Mouse (Mus musculus) left cerebral cortex, adult 11 months (tissue): Measurements from ENCODE around the gene Fbxo39.

Source experiments
- DNase-seq: peaks from one replicate; pipeline ENCODE4 v3.0.0; 2022; ENCODE audit warnings: low spot score

Fbxo39 gene

DNA sequence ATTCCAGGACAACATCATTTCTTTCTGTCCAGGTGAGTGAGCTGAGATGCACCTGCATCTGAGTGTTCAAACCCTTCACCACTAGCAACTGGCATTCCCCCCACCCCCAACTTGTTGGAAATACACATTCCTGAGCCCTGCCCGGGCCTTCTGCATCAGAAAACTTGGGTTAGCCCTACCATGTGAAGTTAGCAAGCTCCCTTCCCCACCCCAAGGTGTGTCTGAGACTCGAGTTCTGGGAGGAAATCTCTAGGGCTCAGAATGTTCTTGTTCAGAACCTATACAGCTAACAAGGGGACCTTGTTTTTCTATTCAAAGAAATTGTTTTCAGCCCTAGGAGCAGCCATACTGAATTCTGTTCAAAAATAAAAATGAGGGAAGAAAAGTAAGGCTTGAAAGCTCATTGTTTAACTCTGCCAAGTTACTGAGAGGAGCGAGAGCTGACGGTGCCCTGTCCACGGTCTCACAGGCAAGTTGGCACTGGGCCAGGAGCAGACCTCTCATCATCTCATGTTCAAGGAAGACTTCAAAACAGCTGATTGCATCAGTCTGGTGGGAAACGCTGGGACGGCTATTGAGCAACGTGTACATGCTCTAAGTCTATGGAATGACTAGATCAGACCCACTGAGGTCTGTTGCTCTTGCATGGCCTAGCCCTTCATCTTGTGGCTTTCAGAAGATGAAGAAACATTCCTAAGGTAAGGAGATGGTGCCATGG, 49.4 kb downstream of the Fbxo39 start:
- DNase-seq, result no peak

DNA sequence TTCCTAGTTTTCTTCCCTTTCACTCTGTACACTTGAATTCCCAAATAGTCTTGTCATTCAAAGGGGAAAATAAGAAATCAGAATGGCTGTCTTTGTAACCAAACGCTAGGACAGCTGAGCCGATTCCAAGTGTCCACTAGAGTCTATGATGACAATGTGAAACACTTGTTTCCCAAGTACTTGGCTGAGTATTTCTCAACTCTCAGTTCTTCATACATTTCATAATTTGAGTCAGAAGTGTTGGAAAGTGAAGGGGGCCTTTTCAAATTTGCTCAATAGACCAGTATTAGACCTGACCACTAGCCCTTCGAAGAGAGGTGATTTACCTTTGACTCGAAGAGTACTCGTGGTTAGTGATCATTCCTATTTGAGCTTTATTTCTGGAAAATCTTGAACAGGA, 50.3 kb downstream of the Fbxo39 start:
- no peak for DNase-seq

DNA sequence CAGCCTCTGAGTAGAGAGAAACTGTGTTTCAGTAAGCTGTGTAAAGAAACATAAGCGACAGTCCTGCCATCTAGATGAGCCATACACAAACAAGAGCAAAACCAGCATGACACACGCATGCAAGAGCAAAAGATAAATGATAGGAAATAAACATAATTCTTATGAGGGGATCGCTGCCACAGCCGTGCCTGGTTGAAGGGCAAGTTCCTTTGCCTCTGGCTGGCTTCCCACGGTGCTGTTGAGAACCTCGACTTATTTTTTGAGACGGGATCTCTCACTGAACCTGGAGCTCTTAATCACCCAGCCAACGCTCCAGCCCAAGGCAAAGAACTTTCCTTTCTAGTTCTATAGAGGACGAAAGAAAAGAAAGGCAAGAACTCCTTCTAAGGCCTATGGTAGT, 51.9 kb downstream of the Fbxo39 start:
- no peak for DNase-seq

DNA sequence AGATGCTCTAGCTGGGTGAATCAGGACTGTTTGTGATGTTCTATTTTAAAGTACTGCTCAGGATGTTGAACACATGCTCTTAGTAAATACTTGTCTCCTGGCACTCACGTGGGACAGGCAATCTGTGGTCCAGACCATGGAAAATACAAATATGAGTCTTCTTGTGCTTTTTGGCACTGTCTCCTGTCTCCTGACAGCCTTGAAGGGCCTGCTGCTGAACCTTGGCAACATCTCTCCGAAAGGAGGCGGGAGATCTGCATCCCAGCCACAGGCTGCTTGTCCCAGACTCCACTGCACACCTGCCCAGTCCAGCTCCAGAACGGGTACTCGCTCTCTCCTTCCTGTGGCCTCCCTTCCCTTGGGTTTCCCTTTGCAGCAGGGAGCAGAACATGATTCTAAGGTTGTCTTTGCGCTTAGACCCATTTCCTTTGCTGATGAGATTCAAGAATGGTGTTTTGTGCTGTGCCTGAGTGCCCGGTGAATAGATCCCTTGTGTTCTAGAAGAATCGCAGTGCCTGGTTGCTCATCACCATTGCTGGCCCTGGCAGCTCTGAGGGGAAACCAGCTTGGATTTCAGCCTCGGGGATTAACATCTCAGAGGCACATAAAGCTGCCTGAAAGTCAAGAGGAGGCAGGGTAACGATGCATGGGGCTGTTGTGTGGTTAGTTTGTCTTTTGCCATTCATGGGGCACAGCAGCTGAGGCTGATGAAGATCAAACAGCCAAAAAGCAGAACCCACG, 53.9 kb downstream of the Fbxo39 start:
- no peak for DNase-seq
